Mouse (Mus musculus) v-Abl transformed pro-B cells (cell line): ENCODE data around the gene Atp13a2.

ENCODE experiments used
- in situ Hi-C, 2 experiments: fragments of 400-800 bp; cut with MboI; formaldehyde crosslinking; loops; one replicate each; pipeline ENCODE4 v1.15.1; 2025; ENCODE audit not compliant: unreplicated experiment in 2 of 2

The Atp13a2 gene

GRCm38 (mm10) chr4:140988706-140989290, 2.1 kb downstream of the Atp13a2 start:
- in situ Hi-C loops: no loop called here

GRCm38 (mm10) chr4:140989447-140989846, 2.8 kb downstream of the Atp13a2 start:
- in situ Hi-C loops: no loop called here

- in situ Hi-C loops: no loop called here
Observed at GRCm38 (mm10) chr4:140992215-140992614, 5.5 kb downstream of the Atp13a2 start.

- in situ Hi-C loops: no loop called here
Observed at GRCm38 (mm10) chr4:140993846-140994245, 7.2 kb downstream of the Atp13a2 start.

- in situ Hi-C loops: no loop called here
Observed at GRCm38 (mm10) chr4:140995811-140996210, 9.1 kb downstream of the Atp13a2 start.

- in situ Hi-C loops: no loop called here
Observed at GRCm38 (mm10) chr4:140996812-140997211, 10.1 kb downstream of the Atp13a2 start.

- in situ Hi-C loops: no loop called here
Observed at GRCm38 (mm10) chr4:141005983-141006382, 19.3 kb downstream of the Atp13a2 start.

GRCm38 (mm10) chr4:141008028-141008427, 21.4 kb downstream of the Atp13a2 start:
- in situ Hi-C loops: no loop called here

GRCm38 (mm10) chr4:141010118-141010517, 23.4 kb downstream of the Atp13a2 start, which contains the start of gene Mfap2:
Gene Mfap2, plus strand, starts transcription at chr4:141010418.
- in situ Hi-C loops: no loop called here

GRCm38 (mm10) chr4:141010526-141010925, 23.9 kb downstream of the Atp13a2 start:
- in situ Hi-C loops: no loop called here

GRCm38 (mm10) chr4:141010941-141011429, 24.3 kb downstream of the Atp13a2 start:
- in situ Hi-C loops: no loop called here

- in situ Hi-C loops: no loop called here
Observed at GRCm38 (mm10) chr4:141011556-141012328, 25.1 kb downstream of the Atp13a2 start.

GRCm38 (mm10) chr4:141012558-141012957, 25.9 kb downstream of the Atp13a2 start:
- in situ Hi-C loops: no loop called here

GRCm38 (mm10) chr4:141014114-141014513, 27.4 kb downstream of the Atp13a2 start:
- in situ Hi-C loops: no loop called here

- in situ Hi-C loops: no loop called here
Observed at GRCm38 (mm10) chr4:141014856-141015255, 28.2 kb downstream of the Atp13a2 start.

- in situ Hi-C loops: no loop called here
Observed at GRCm38 (mm10) chr4:141015356-141015755, 28.7 kb downstream of the Atp13a2 start.

GRCm38 (mm10) chr4:141016311-141016710, 29.6 kb downstream of the Atp13a2 start:
- in situ Hi-C loops: no loop called here

GRCm38 (mm10) chr4:141017657-141018436, 31.2 kb downstream of the Atp13a2 start:
- in situ Hi-C loops: no loop called here

GRCm38 (mm10) chr4:141020220-141020619, 33.5 kb downstream of the Atp13a2 start:
- in situ Hi-C loops: loop anchor here (5.0 kb wide), 1 partner anchor 53 kb away; no protein-coding TSS in a partner anchor

- in situ Hi-C loops: loop anchor here (5.0 kb wide), 1 partner anchor 54 kb away; no protein-coding TSS in a partner anchor
Observed at GRCm38 (mm10) chr4:141020811-141021613, 34.3 kb downstream of the Atp13a2 start.
